In genomic region chr11:115187693-115188092, GRCm38 (mm10) we compare ENCODE assay signal across 8 mouse cellular contexts. TPM values are rescaled to one million over a fixed set of nuclear protein-coding genes. Genes with fewer than 3 reads are reported as not detected.
DNase-seq lines count a peak whose midpoint lies in the region; ATAC-seq and TF ChIP-seq lines count a peak whose summit lies in the region.

Gene Nat9, minus strand, starts transcription at chr11:115187859.

- H3K36me3 ChIP-seq in ES-Bruce4 (ENCODE audit: control insufficient read depth, insufficient read depth, low read length, poor library complexity, severe bottlenecking), result no peaks in the 10 kb centered on the region
- H3K36me3 ChIP-seq in forebrain, embryonic 10.5 days (replicated peaks), result peaks cover 17% of the 10 kb centered on the region
- H3K36me3 ChIP-seq in liver, embryonic 11.5 days (ENCODE audit: control insufficient read depth, insufficient read depth, low read length), result peaks cover 2% of the 10 kb centered on the region; the same call in 1 of the 2 replicates
- H3K36me3 ChIP-seq in stomach, embryonic 14.5 days (ENCODE audit: control insufficient read depth, insufficient read depth, low read length), result no peaks in the 10 kb centered on the region

- H3K27ac ChIP-seq in ES-Bruce4 (ENCODE audit: insufficient read depth, low read length), result no peak within 1 kb of the TSS
- peak within 1 kb of the TSS; percentile 86 for H3K27ac ChIP-seq in forebrain, embryonic 10.5 days
- H3K27ac ChIP-seq in liver, embryonic 11.5 days (ENCODE audit: low read depth, low read length), result peak within 1 kb of the TSS; percentile 60
- peak within 1 kb of the TSS; percentile 58; the same call in 1 of the 2 replicates for H3K27ac ChIP-seq in stomach, embryonic 14.5 days (ENCODE audit: low read length)

- H3K4me3 ChIP-seq in ES-Bruce4 (ENCODE audit: low read depth, low read length), result peak within 1 kb of the TSS; percentile 84
- peak within 1 kb of the TSS; percentile 70 for H3K4me3 ChIP-seq in forebrain, embryonic 10.5 days
- peak within 1 kb of the TSS; percentile 80 for H3K4me3 ChIP-seq in liver, embryonic 11.5 days (ENCODE audit: low read depth, low read length)
- peak within 1 kb of the TSS; percentile 53 for H3K4me3 ChIP-seq in stomach, embryonic 14.5 days (ENCODE audit: low read depth, low read length)

- no peak for ATAC-seq in hematopoietic stem cell, adult 5-6 weeks (replicated peaks in 1 of 2; ENCODE audit: insufficient read depth in 1 of 2, low FRiP score in 2 of 2, low TSS enrichment in 1 of 2, low read depth in 1 of 2, poor library complexity in 2 of 2, severe bottlenecking in 2 of 2)
- peak; percentile 34; the same call in 1 of the 2 replicates for ATAC-seq in liver, embryonic 11.5 days (replicated peaks; ENCODE audit: low FRiP score)
- ATAC-seq in stomach, embryonic 14.5 days (ENCODE audit: insufficient number of reproducible peaks, insufficient read depth, low FRiP score, low read depth), result peak; percentile 2; the same call in 1 of the 2 replicates

- peaks cover 4% of the 10 kb centered on the region for H3K4me1 ChIP-seq in ES-Bruce4 (ENCODE audit: control insufficient read depth, insufficient read depth, low read length)
- peaks cover 32% of the 10 kb centered on the region for H3K4me1 ChIP-seq in forebrain, embryonic 10.5 days
- peaks cover 37% of the 10 kb centered on the region for H3K4me1 ChIP-seq in liver, embryonic 11.5 days (replicated peaks; ENCODE audit: control insufficient read depth, insufficient read depth, low read length)
- peaks cover 12% of the 10 kb centered on the region for H3K4me1 ChIP-seq in stomach, embryonic 14.5 days (ENCODE audit: control insufficient read depth, insufficient read depth, low read length)

- no peaks in the 10 kb centered on the region for H3K27me3 ChIP-seq in ES-Bruce4 (ENCODE audit: control insufficient read depth, insufficient read depth, low read length, poor library complexity, severe bottlenecking)
- 0 out of 2 replicates have a peak, but pooled peaks cover 9% of the 10 kb centered on the region for H3K27me3 ChIP-seq in forebrain, embryonic 10.5 days (ENCODE audit: poor library complexity, severe bottlenecking)
- no peaks in the 10 kb centered on the region for H3K27me3 ChIP-seq in liver, embryonic 11.5 days (replicated peaks; ENCODE audit: control insufficient read depth, insufficient read depth, low read length)
- H3K27me3 ChIP-seq in stomach, embryonic 14.5 days (ENCODE audit: control insufficient read depth, insufficient read depth, low read length), result no peaks in the 10 kb centered on the region

- H3K9ac ChIP-seq in ES-Bruce4 (ENCODE audit: low read depth, poor library complexity, severe bottlenecking), result peak within 1 kb of the TSS; percentile 53
- H3K9ac ChIP-seq in liver, embryonic 11.5 days (ENCODE audit: low read depth, low read length), result peak within 1 kb of the TSS; percentile 80
- H3K9ac ChIP-seq in stomach, embryonic 14.5 days (replicated peaks; ENCODE audit: low read depth, low read length), result peak within 1 kb of the TSS; percentile 43

- TF ChIP-seq CTCF in ES-Bruce4 (IDR thresholded peaks at IDR 0.05; ENCODE audit: low read depth, low read length), result no peak

- DNase-seq in frontal cortex, adult 2 months (ENCODE audit: extremely low spot score in 1 of 2, low spot score in 1 of 2), result no peak
- DNase-seq in frontal cortex, postnatal 10 days (ENCODE audit: low spot score in 2 of 2), result no peak
- DNase-seq in forebrain, embryonic 10.5 days (ENCODE audit: extremely low spot score, low spot score), result no peak
- no peak for DNase-seq in liver, embryonic 11.5 days (ENCODE audit: low spot score)
- DNase-seq in ovary, postnatal 36 days (ENCODE audit: low spot score), result no peak

- peak within 1 kb of the TSS; percentile 98 for H3K4me2 ChIP-seq in liver, embryonic 11.5 days
- peak within 1 kb of the TSS; percentile 61 for H3K4me2 ChIP-seq in stomach, embryonic 14.5 days (replicated peaks; ENCODE audit: low read depth, low read length)

- no peak for TF ChIP-seq EP300 in ES-Bruce4 (IDR thresholded peaks at IDR 0.05; ENCODE audit: insufficient read depth, low read depth, low read length)

- 14% methylated on average over 12 of the region's 12 CpGs for WGBS in forebrain, embryonic 10.5 days
- WGBS in liver, embryonic 11.5 days, result 7% methylated on average over 12 of the region's 12 CpGs
- WGBS in stomach, embryonic 14.5 days, result 6% methylated on average over 12 of the region's 12 CpGs

- H3K9me3 ChIP-seq in ES-Bruce4 (replicated peaks; ENCODE audit: control insufficient read depth, insufficient read depth, low read length, poor library complexity, severe bottlenecking), result no peaks in the 10 kb centered on the region
- H3K9me3 ChIP-seq in forebrain, embryonic 10.5 days, result no peaks in the 10 kb centered on the region
- no peaks in the 10 kb centered on the region for H3K9me3 ChIP-seq in liver, embryonic 11.5 days (ENCODE audit: control insufficient read depth, low read length)
- H3K9me3 ChIP-seq in stomach, embryonic 14.5 days (ENCODE audit: control insufficient read depth, low read depth, low read length), result no peaks in the 10 kb centered on the region

- TF ChIP-seq POLR2A in ES-Bruce4 (IDR thresholded peaks at IDR 0.05; ENCODE audit: insufficient read depth, low read length), result no peak

RNA-seq across cellular contexts. Expression of gene Nat9, which starts in this region (rescaled TPM):
- 36.2 and 36.9 TPM in 2 replicates for polyA plus RNA-seq in frontal cortex, adult 2 months (2012; rRNA removed)
- 13.1 and 16.2 TPM in 2 replicates for polyA plus RNA-seq in ES-Bruce4 (2011; ENCODE audit: insufficient read depth, insufficient read length, low read depth, missing spikeins)
- 16.9 and 20.6 TPM in 2 replicates for polyA plus RNA-seq in forebrain, embryonic 10.5 days (2016; fragmentation: Nextera tagmentation; extraction: Ambion mirVana)
- total RNA-seq in hematopoietic stem cell, adult 5-6 weeks (2017), result 26.6 and 42.7 TPM in 2 replicates
- 17.0 and 20.1 TPM in 2 replicates for polyA plus RNA-seq in liver, embryonic 11.5 days (2014; fragmentation: Nextera tagmentation; extraction: Ambion mirVana)
- polyA plus RNA-seq in stomach, embryonic 14.5 days (2014; fragmentation: Nextera tagmentation; extraction: Ambion mirVana), result 18.3 and 20.1 TPM in 2 replicates

Comparison
In these comparisons a context has a peak if more than half of its experiments do, and no peak if none do; other contexts are left out.
1. ATAC-seq: peak in liver, embryonic 11.5 days (single experiment) and stomach, embryonic 14.5 days (single experiment); none in hematopoietic stem cell, adult 5-6 weeks (0 of 2).
2. Peak in every context shown above with its lines, with median percentiles within 50 percentile points of each other: H3K4me3 ChIP-seq and H3K9ac ChIP-seq.